Mouse (Mus musculus) embryonic fibroblast, embryonic 13.5 days (primary cell): Measurements from ENCODE around the gene Mal.

Experiments
- CTCF ChIP-seq: IDR thresholded peaks from 2 replicates; pipeline ENCODE4 v1.5.1; 2011; ENCODE audit warnings: mild to moderate bottlenecking, control low read depth, low read length, moderate library complexity, borderline replicate concordance; ENCODE audit not compliant: insufficient read depth
- POLR2A ChIP-seq: IDR thresholded peaks from 2 replicates; pipeline ENCODE4 v1.6.1; 2011; ENCODE audit warnings: low read depth, mild to moderate bottlenecking, control low read depth, low read length, moderate library complexity

GRCm38 (mm10) chr2:127635581-127635980 lies 20.9 kb downstream of the Mal start:
- TF ChIP-seq POLR2A (no peak), CTCF (no peak)
